Comparison of ENCODE assay signal across 9 mouse cellular contexts in the genomic region with DNA sequence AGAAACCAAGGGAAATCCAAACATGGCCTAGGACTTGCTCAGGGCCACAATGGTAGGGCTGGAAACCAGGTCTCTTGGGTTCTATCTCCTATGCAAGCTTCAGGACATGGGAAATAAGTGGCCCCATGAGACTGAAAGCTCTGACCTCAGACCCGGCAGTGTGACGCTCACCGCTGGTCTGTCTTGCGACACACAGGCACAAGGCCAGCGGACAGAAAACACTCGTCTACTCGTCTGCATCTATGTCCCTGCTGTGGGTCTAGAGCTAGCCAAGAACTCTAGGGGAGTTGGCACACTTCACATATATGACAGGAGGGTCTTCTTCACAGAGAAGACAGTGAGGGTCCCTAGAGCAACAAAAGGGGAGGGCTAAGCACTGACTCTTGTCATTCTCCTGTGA. TPM values are rescaled to one million over a fixed set of nuclear protein-coding genes. Genes with fewer than 3 reads are reported as not detected.
A peak's percentile ranks its signal among the peaks of the same experiment; 100 is the strongest.
DNase-seq lines count a peak whose midpoint lies in the region; ATAC-seq and TF ChIP-seq lines count a peak whose summit lies in the region.
"Had no signal": no experiment of that assay in that cellular context is flagged by ENCODE, and none has a peak within 500 bp of the region (broad histone marks: within the 10 kb centered on the region; RNA-seq: fewer than 3 reads in every experiment).

No protein-coding gene starts in this region.

- H3K4me3 ChIP-seq in heart, embryonic 15.5 days: no peak overlapping the region
- no peak overlapping the region for H3K4me3 ChIP-seq in liver, postnatal 0 days (ENCODE audit: low read depth, low read length)
- H3K4me3 ChIP-seq in neural tube, embryonic 13.5 days: no peak overlapping the region
- H3K4me3 ChIP-seq: limb, embryonic 12.5 days had no signal

- H3K4me1 ChIP-seq in heart, embryonic 15.5 days (replicated peaks): peaks cover 99% of the 10 kb centered on the region
- peaks cover 91% of the 10 kb centered on the region for H3K4me1 ChIP-seq in liver, postnatal 0 days (ENCODE audit: insufficient read depth)
- peaks cover 92% of the 10 kb centered on the region for H3K4me1 ChIP-seq in neural tube, embryonic 13.5 days (replicated peaks)

- peak overlapping the region; percentile 1; the same call in 1 of the 2 replicates for H3K9ac ChIP-seq in heart, embryonic 15.5 days
- peak overlapping the region; percentile 32; the same call in 1 of the 2 replicates for H3K9ac ChIP-seq in liver, postnatal 0 days (replicated peaks)
- no peak overlapping the region for H3K9ac ChIP-seq in neural tube, embryonic 13.5 days
- H3K9ac ChIP-seq: limb, embryonic 12.5 days had no signal

- no peaks in the 10 kb centered on the region for H3K9me3 ChIP-seq in heart, embryonic 15.5 days (replicated peaks)
- no peaks in the 10 kb centered on the region for H3K9me3 ChIP-seq in liver, postnatal 0 days (ENCODE audit: low read length)
- H3K9me3 ChIP-seq in neural tube, embryonic 13.5 days: no peaks in the 10 kb centered on the region
- H3K9me3 ChIP-seq: limb, embryonic 12.5 days had no signal

- peak overlapping the region; percentile 11 for H3K4me2 ChIP-seq in heart, embryonic 15.5 days
- H3K4me2 ChIP-seq in liver, postnatal 0 days (ENCODE audit: low read depth, low read length): peak overlapping the region; percentile 55
- H3K4me2 ChIP-seq in neural tube, embryonic 13.5 days: peak overlapping the region; percentile 24; the same call in 1 of the 2 replicates
- H3K4me2 ChIP-seq: limb, embryonic 12.5 days had no signal

- TF ChIP-seq CTCF in liver, postnatal 0 days (IDR thresholded peaks at IDR 0.05; ENCODE audit: low read depth): no peak

- 31% methylated on average over 7 of the region's 7 CpGs for WGBS in heart, embryonic 15.5 days
- WGBS in liver, postnatal 0 days (ENCODE audit: insufficient replicate concordance): 33% methylated on average over 7 of the region's 7 CpGs
- WGBS in neural tube, embryonic 13.5 days: 32% methylated on average over 7 of the region's 7 CpGs

- peak overlapping the region; percentile 54 for H3K27ac ChIP-seq in heart, embryonic 15.5 days
- H3K27ac ChIP-seq in liver, postnatal 0 days (ENCODE audit: low read depth): peak overlapping the region; percentile 75
- peak overlapping the region; percentile 69 for H3K27ac ChIP-seq in neural tube, embryonic 13.5 days (replicated peaks)
- H3K27ac ChIP-seq: limb, embryonic 12.5 days had no signal

- peak; percentile 83 for DNase-seq in 416B (ENCODE audit: low read depth)
- DNase-seq in adrenal gland, postnatal 10 days: peak; percentile 87
- peak; percentile 79 for DNase-seq in liver, postnatal 0 days
- no peak for DNase-seq in thymus, postnatal 14 days
- DNase-seq in spleen, postnatal 36 days (ENCODE audit: low spot score in 2 of 2): no peak
- DNase-seq in ovary, postnatal 36 days (ENCODE audit: low spot score): no peak

- TF ChIP-seq EP300 in liver, postnatal 0 days (IDR thresholded peaks at IDR 0.05; ENCODE audit: low read depth): no peak

- no peaks in the 10 kb centered on the region for H3K27me3 ChIP-seq in heart, embryonic 15.5 days
- H3K27me3 ChIP-seq in liver, postnatal 0 days (ENCODE audit: insufficient read depth, low read length): no peaks in the 10 kb centered on the region
- no peaks in the 10 kb centered on the region for H3K27me3 ChIP-seq in neural tube, embryonic 13.5 days
- H3K27me3 ChIP-seq: limb, embryonic 12.5 days had no signal

- no peaks in the 10 kb centered on the region for H3K36me3 ChIP-seq in heart, embryonic 15.5 days
- no peaks in the 10 kb centered on the region for H3K36me3 ChIP-seq in liver, postnatal 0 days (replicated peaks; ENCODE audit: insufficient read depth, low read length)
- no peaks in the 10 kb centered on the region for H3K36me3 ChIP-seq in neural tube, embryonic 13.5 days
- H3K36me3 ChIP-seq: limb, embryonic 12.5 days had no signal

- no peak for ATAC-seq in heart, embryonic 15.5 days (replicated peaks; ENCODE audit: insufficient number of reproducible peaks, insufficient read depth, low FRiP score, low read depth)
- ATAC-seq in liver, postnatal 0 days: peak; percentile 40
- no peak for ATAC-seq in neural tube, embryonic 13.5 days (ENCODE audit: low read depth)

RNA-seq across cellular contexts. Expression of a gene that starts 10.7 kb away (rescaled TPM):
- total RNA-seq in adrenal gland, postnatal 10 days (2021): 100 to 1,000 TPM; 159 to 169 TPM
- polyA plus RNA-seq in heart, embryonic 15.5 days (2015; fragmentation: Nextera tagmentation; extraction: Ambion mirVana): 57.5 and 69.4 TPM in 2 replicates
- polyA plus RNA-seq in liver, postnatal 0 days (2015; fragmentation: Nextera tagmentation; extraction: Ambion mirVana): 18.3 and 19.6 TPM in 2 replicates
- polyA plus RNA-seq in neural tube, embryonic 13.5 days (2015; fragmentation: Nextera tagmentation; extraction: Ambion mirVana): 22.3 and 22.7 TPM in 2 replicates

RNA-seq across cellular contexts. Expression of a gene that starts 51.2 kb away (rescaled TPM):
- total RNA-seq in adrenal gland, postnatal 10 days (2021): 1 to 10 TPM; 3.6 to 5.8 TPM
- 1.7 and 2.5 TPM in 2 replicates for polyA plus RNA-seq in heart, embryonic 15.5 days (2015; fragmentation: Nextera tagmentation; extraction: Ambion mirVana)
- polyA plus RNA-seq in liver, postnatal 0 days (2015; fragmentation: Nextera tagmentation; extraction: Ambion mirVana): 9.5 and 10.3 TPM in 2 replicates
- polyA plus RNA-seq in neural tube, embryonic 13.5 days (2015; fragmentation: Nextera tagmentation; extraction: Ambion mirVana): 12.8 and 17.3 TPM in 2 replicates

Comparison
In these comparisons a context has a peak if more than half of its experiments do, and no peak if none do; other contexts are left out.
1. DNase-seq: peak in 416B (single experiment), adrenal gland, postnatal 10 days (single experiment) and liver, postnatal 0 days (single experiment); none in thymus, postnatal 14 days (single experiment), spleen, postnatal 36 days (0 of 2) and ovary, postnatal 36 days (single experiment).
2. Peak in every context shown above with its lines, with median percentiles within 50 percentile points of each other: H3K27ac ChIP-seq and H3K4me2 ChIP-seq.